10 mouse cellular contexts compared by ENCODE assay signal in genomic region chr2:93135324-93135723, GRCm38 (mm10). TPM values are rescaled to one million over a fixed set of nuclear protein-coding genes. Genes with fewer than 3 reads are reported as not detected.
A peak's percentile ranks its signal among the peaks of the same experiment; 100 is the strongest.
DNase-seq lines count a peak whose midpoint lies in the region; ATAC-seq lines count a peak whose summit lies in the region.
"Had no signal": no experiment of that assay in that cellular context is flagged by ENCODE, and none has a peak within 500 bp of the region (broad histone marks: within the 10 kb centered on the region; RNA-seq: fewer than 3 reads in every experiment).

No protein-coding gene starts in this region.

- DNase-seq in ovary, adult 18-20 months (ENCODE audit: low spot score), result peak; percentile 57
- DNase-seq in ovary, postnatal 14 days (ENCODE audit: low spot score), result no peak
- DNase-seq in kidney, adult 9 months, result peak; percentile 59
- DNase-seq in lung, postnatal 36 days, result peak; percentile 35
- DNase-seq in hindbrain, embryonic 14.5 days (ENCODE audit: low spot score), result no peak
- no peak for DNase-seq in layer of hippocampus, adult 11-12 months (ENCODE audit: low spot score)

- H3K36me3 ChIP-seq in heart, embryonic 12.5 days, result no peaks in the 10 kb centered on the region
- H3K36me3 ChIP-seq in hindbrain, embryonic 14.5 days (replicated peaks; ENCODE audit: control insufficient read depth, insufficient read depth), result no peaks in the 10 kb centered on the region
- no peaks in the 10 kb centered on the region for H3K36me3 ChIP-seq in intestine, embryonic 15.5 days
- H3K36me3 ChIP-seq: forebrain, embryonic 10.5 days; G1E had no signal

- H3K9me3 ChIP-seq in heart, embryonic 12.5 days (replicated peaks), result no peaks in the 10 kb centered on the region
- H3K9me3 ChIP-seq in hindbrain, embryonic 14.5 days (ENCODE audit: control insufficient read depth, low read length), result no peaks in the 10 kb centered on the region
- H3K9me3 ChIP-seq in intestine, embryonic 15.5 days, result no peaks in the 10 kb centered on the region
- H3K9me3 ChIP-seq: forebrain, embryonic 10.5 days; G1E had no signal

- 0 out of 2 replicates have a peak, but pooled peaks cover 3% of the 10 kb centered on the region for H3K27me3 ChIP-seq in heart, embryonic 12.5 days (replicated peaks)
- no peaks in the 10 kb centered on the region for H3K27me3 ChIP-seq in hindbrain, embryonic 14.5 days (ENCODE audit: control insufficient read depth, insufficient read depth, low read length)
- no peaks in the 10 kb centered on the region for H3K27me3 ChIP-seq in intestine, embryonic 15.5 days (replicated peaks)

- H3K4me3 ChIP-seq in heart, embryonic 12.5 days, result no peak overlapping the region
- H3K4me3 ChIP-seq in hindbrain, embryonic 14.5 days (replicated peaks; ENCODE audit: low read length), result no peak overlapping the region
- no peak overlapping the region for H3K4me3 ChIP-seq in intestine, embryonic 15.5 days (replicated peaks)
- H3K4me3 ChIP-seq: forebrain, embryonic 10.5 days had no signal

- 25% methylated on average over 7 of the region's 7 CpGs for WGBS in heart, embryonic 12.5 days
- WGBS in hindbrain, embryonic 14.5 days, result 72% methylated on average over 7 of the region's 7 CpGs
- WGBS in intestine, embryonic 15.5 days, result 54% methylated on average over 7 of the region's 7 CpGs

- no peak overlapping the region for H3K4me2 ChIP-seq in heart, embryonic 12.5 days
- H3K4me2 ChIP-seq in hindbrain, embryonic 14.5 days (replicated peaks), result no peak overlapping the region
- no peak overlapping the region for H3K4me2 ChIP-seq in intestine, embryonic 15.5 days (replicated peaks)

- H3K4me1 ChIP-seq in heart, embryonic 12.5 days (replicated peaks), result peaks cover 9% of the 10 kb centered on the region; the same call in 1 of the 2 replicates
- peaks cover 11% of the 10 kb centered on the region; the same call in 1 of the 2 replicates for H3K4me1 ChIP-seq in hindbrain, embryonic 14.5 days (replicated peaks; ENCODE audit: control insufficient read depth, insufficient read depth, low read length)
- no peaks in the 10 kb centered on the region for H3K4me1 ChIP-seq in intestine, embryonic 15.5 days (replicated peaks)

- 0 out of 2 replicates have a peak overlapping the region, but pooled peaks have one; percentile 22 for H3K27ac ChIP-seq in heart, embryonic 12.5 days (ENCODE audit: poor library complexity, severe bottlenecking)
- H3K27ac ChIP-seq in hindbrain, embryonic 14.5 days, result no peak overlapping the region
- H3K27ac ChIP-seq in intestine, embryonic 15.5 days, result no peak overlapping the region
- H3K27ac ChIP-seq: forebrain, embryonic 10.5 days had no signal

- peak; percentile 66 for ATAC-seq in heart, embryonic 12.5 days (ENCODE audit: insufficient number of reproducible peaks, low FRiP score)
- ATAC-seq in hindbrain, embryonic 14.5 days (ENCODE audit: low FRiP score), result no peak
- ATAC-seq in intestine, embryonic 15.5 days, result no peak

- no peak overlapping the region for H3K9ac ChIP-seq in heart, embryonic 12.5 days
- H3K9ac ChIP-seq in hindbrain, embryonic 14.5 days, result no peak overlapping the region
- no peak overlapping the region for H3K9ac ChIP-seq in intestine, embryonic 15.5 days

RNA-seq across cellular contexts. Expression of gene Trp53i11, which starts 52.0 kb away (rescaled TPM):
- 25.2 and 26.7 TPM in 2 replicates for polyA plus RNA-seq in heart, embryonic 12.5 days (2016; fragmentation: Nextera tagmentation; extraction: Ambion mirVana)
- 99.4 and 106 TPM in 2 replicates for polyA plus RNA-seq in hindbrain, embryonic 14.5 days (2014; fragmentation: Nextera tagmentation; extraction: Ambion mirVana)
- 36.0 and 38.8 TPM in 2 replicates for polyA plus RNA-seq in intestine, embryonic 15.5 days (2015; fragmentation: Nextera tagmentation; extraction: Ambion mirVana)
- polyA plus RNA-seq: G1E had no signal

Comparison
In these comparisons a context has a peak if more than half of its experiments do, and no peak if none do; other contexts are left out.
1. DNase-seq: peak in ovary, adult 18-20 months (single experiment), kidney, adult 9 months (single experiment) and lung, postnatal 36 days (single experiment); none in ovary, postnatal 14 days (single experiment), hindbrain, embryonic 14.5 days (single experiment) and layer of hippocampus, adult 11-12 months (single experiment).